Mouse (Mus musculus) bone marrow, adult 2 months (tissue): Measurements from ENCODE around the gene Wtap.

Source experiments
- CTCF ChIP-seq: fragments of 200-500 bp; IDR thresholded peaks from 2 replicates; pipeline ENCODE4 v1.5.1; 2011; ENCODE audit warnings: low read length, control low read depth; ENCODE audit not compliant: control insufficient read depth, insufficient read depth
- POLR2A ChIP-seq: fragments of 200-500 bp; IDR thresholded peaks from 2 replicates; pipeline ENCODE4 v1.6.1; 2011; ENCODE audit warnings: low read depth, mild to moderate bottlenecking, control low read depth, low read length, borderline replicate concordance; ENCODE audit not compliant: control insufficient read depth

DNA sequence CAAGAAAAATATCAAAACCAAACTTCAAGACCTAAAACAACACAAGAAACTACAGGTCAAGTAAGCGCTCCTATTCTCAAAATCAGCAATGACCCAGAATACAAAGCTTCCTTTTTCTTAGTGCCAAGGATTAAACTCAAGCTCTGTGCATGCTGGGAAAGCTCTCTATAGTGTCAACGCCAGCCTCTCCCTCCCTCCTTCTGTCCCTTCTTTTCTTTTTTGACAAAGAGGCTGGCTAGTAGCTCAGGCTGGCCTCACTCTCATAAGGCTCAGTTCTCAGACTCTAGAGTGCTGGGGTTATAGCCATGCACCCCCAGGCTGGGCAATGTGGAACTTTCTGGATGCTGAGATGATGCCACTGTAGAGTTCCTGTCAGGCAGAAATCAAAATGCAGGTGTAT lies 55.9 kb downstream of the Wtap start:
- TF ChIP-seq POLR2A (no peak), CTCF (no peak)
